Mouse (Mus musculus) lung, embryonic 16.5 days (tissue): ENCODE results near the gene Rbm34. TPM values are rescaled to one million over a fixed set of nuclear protein-coding genes. Genes with fewer than 3 reads are reported as not detected.
A peak's percentile ranks its signal among the peaks of the same experiment; 100 is the strongest.
"Not testable (repeated sequence)": the region's sequence is repeated elsewhere in the genome, so short reads cannot be mapped to it uniquely, and the experiment has no call there.

Experiments used
- ATAC-seq: fragments of 200-750 bp; cut with Nextera tagmentation; 2 replicates; pipeline ENCODE4 v1.8.0; 2017; ENCODE audit warnings: low read depth, mild to moderate bottlenecking, moderate library complexity
- H3K27ac ChIP-seq: fragments of 300-500 bp; sonication (generic); 2 replicates; pipeline ENCODE4 v1.5.1; 2014; ENCODE audit warnings: mild to moderate bottlenecking, control low read depth, low read length
- H3K27me3 ChIP-seq: fragments of 300-500 bp; sonication (generic); 2 replicates; pipeline ENCODE4 v1.6.1; 2014; ENCODE audit warnings: low read depth, low read length, mixed read lengths; ENCODE audit not compliant: control insufficient read depth, insufficient read depth
- H3K36me3 ChIP-seq: fragments of 300-500 bp; sonication (generic); 2 replicates; pipeline ENCODE4 v1.6.1; 2014; ENCODE audit warnings: low read length; ENCODE audit not compliant: control insufficient read depth, insufficient read depth
- H3K4me1 ChIP-seq: fragments of 300-500 bp; sonication (generic); replicated peaks from 2 replicates; pipeline ENCODE4 v1.6.1; 2014; ENCODE audit warnings: low read length, mixed read lengths; ENCODE audit not compliant: control insufficient read depth, insufficient read depth
- H3K4me2 ChIP-seq: fragments of 300-500 bp; sonication (generic); 2 replicates; pipeline ENCODE4 v1.6.1; 2014; ENCODE audit warnings: low read depth, low read length, control low read depth
- H3K4me3 ChIP-seq: fragments of 300-500 bp; sonication (generic); 2 replicates; pipeline ENCODE4 v1.5.1; 2014; ENCODE audit warnings: mild to moderate bottlenecking, low read length, control low read depth
- H3K9ac ChIP-seq: fragments of 300-500 bp; sonication (generic); 2 replicates; pipeline ENCODE4 v1.6.1; 2014; ENCODE audit warnings: low read length, control low read depth
- H3K9me3 ChIP-seq: fragments of 300-500 bp; sonication (generic); 2 replicates; pipeline ENCODE4 v1.6.1; 2016; ENCODE audit warnings: low read length; ENCODE audit not compliant: control insufficient read depth
- WGBS: fragments of 180-500 bp; shearing (Covaris S2); extraction: QIAGEN DNeasy Blood & Tissue Kit; methylation state at CpG from one replicate; pipeline ENCODE4 v1.1.7; 2014; 5-methylcytosine and 5-hydroxymethylcytosine counted together
- polyA plus RNA-seq: library from polyadenylated mRNA; unstranded; fragments of >200 nt; fragmentation: Nextera tagmentation; extraction: Ambion mirVana; gene quantifications from 2 replicates; pipeline ENCODE4 v1.2.1, GENCODE M21; 2015

Gene Rbm34
- polyA plus RNA-seq, 1 experiment from 2014 or later = 17.1 TPM

DNA sequence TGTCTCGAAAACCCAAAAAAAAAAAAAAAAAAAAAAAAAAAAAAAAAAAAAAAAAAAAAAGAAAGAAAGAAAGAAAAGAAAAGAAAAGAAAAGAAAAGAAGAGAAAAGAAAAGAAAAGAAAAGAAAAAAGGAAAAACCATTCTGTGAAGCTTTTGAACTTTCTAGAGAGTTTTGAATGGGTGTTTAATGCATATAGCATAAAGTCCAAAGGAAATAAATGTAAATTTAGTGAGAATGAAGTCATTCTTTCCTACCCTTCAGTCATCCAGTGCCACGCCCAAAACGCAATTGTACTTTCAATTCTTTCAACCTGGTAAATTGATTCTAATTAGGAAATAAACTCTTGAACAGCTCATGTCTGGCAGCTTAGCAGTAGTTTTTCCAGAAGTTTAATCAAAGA, 7.7 kb upstream of the Rbm34 start:
- not testable (repeated sequence) for H3K36me3 ChIP-seq, H3K4me1 ChIP-seq, H3K9ac ChIP-seq, H3K9me3 ChIP-seq, H3K27ac ChIP-seq, H3K27me3 ChIP-seq, ATAC-seq
- H3K4me2 ChIP-seq = peak overlapping the region; percentile 58
- WGBS = 24% methylated on average over 2 of the region's 3 CpGs
- peak overlapping the region; percentile 43 for H3K4me3 ChIP-seq

DNA sequence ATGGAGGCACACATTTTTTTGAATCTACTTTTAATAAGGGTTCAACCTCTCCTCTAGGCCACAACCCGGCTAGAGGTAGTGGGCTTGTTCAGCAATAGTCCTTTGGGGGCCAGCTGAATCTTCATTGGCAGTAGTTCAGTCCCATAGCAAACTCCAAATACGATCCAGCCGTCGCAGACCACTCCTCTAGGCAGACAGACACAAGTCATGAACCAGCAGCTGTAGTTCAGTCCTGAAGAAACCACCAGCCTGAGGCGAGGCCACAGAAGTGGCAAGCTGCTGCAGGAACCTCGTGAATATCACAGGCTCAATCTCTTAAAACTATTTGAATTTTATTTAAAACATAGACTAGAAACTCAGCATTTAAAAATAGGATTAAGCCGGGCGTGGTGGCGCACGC, 7.2 kb upstream of the Rbm34 start:
- H3K9me3 ChIP-seq = no peaks in the 10 kb centered on the region
- 77% methylated on average over 10 of the region's 10 CpGs for WGBS
- peaks cover 2% of the 10 kb centered on the region; the same call in 1 of the 2 replicates for H3K27me3 ChIP-seq
- no peak overlapping the region for H3K4me3 ChIP-seq
- no peak overlapping the region for H3K9ac ChIP-seq
- H3K27ac ChIP-seq = no peak overlapping the region
- H3K4me2 ChIP-seq = no peak overlapping the region
- no peak for ATAC-seq
- H3K36me3 ChIP-seq = no peaks in the 10 kb centered on the region
- H3K4me1 ChIP-seq = 0 out of 2 replicates have a peak, but pooled peaks cover 4% of the 10 kb centered on the region

DNA sequence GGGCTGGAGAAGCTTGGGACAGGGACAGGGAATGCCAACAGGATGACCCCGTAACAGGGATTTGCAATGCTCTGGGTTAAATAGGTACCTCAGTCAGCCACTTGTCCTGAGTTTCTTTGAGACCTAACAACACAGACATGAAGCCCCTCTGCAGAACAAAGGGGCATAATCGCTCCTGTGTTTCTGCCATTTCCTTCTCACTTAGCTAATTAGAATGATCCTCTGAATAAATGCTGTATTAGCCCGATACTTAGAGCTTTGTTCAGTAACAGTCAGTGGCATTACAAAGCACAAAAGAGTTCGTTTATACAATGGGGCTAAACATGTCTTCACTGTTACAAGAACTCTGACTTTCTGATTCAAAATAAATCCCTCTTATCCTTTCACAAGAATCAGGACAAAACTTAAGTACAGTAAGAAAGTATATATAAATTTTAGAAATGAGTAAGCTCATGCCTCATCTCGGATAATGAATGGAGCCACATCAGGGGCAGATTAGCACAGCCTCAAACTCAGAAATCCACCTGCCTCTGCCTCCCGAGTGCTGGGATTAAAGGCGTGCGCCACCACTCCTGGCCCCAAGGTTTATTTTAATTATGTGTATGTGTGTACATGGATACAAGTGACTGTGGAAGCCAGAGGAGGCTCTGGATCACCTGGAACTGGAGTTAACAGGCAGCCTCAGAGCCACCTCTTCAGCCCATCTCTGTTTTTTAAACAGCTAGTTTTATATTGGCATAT, 5.9 kb upstream of the Rbm34 start:
- WGBS = 65% methylated on average over 8 of the region's 8 CpGs
- Histone ChIP-seq H3K4me2 (no peak overlapping the region), H3K27me3 (peaks cover 2% of the 10 kb centered on the region; the same call in 1 of the 2 replicates), H3K27ac (no peak overlapping the region), H3K4me3 (no peak overlapping the region), H3K9ac (no peak overlapping the region), H3K4me1 (0 out of 2 replicates have a peak, but pooled peaks cover 4% of the 10 kb centered on the region), H3K9me3 (no peaks in the 10 kb centered on the region), H3K36me3 (no peaks in the 10 kb centered on the region)
- ATAC-seq = no peak

DNA sequence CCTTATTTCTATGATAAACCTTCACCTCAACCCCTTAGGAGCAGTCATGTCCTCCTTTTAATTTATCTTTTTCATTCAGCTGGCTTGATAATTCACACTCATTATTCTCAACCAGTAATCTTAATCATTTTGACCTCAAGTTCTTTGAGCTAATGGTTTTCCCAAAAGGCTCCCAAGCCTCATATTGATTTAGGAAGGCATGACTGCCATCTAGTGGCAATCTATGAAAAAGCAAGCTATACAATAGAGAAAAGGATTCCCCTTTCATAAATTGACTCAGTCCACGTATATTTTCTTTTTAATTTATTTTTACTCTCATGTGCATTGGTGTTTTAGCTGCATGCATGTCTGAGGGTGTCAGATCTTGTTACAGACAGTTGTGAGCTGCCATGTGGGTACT, 4.8 kb upstream of the Rbm34 start:
- WGBS = 13% methylated on average over 1 of the region's 1 CpGs
- Histone ChIP-seq H3K4me1 (0 out of 2 replicates have a peak, but pooled peaks cover 4% of the 10 kb centered on the region), H3K27ac (no peak overlapping the region), H3K36me3 (no peaks in the 10 kb centered on the region), H3K27me3 (peaks cover 2% of the 10 kb centered on the region; the same call in 1 of the 2 replicates), H3K4me2 (no peak overlapping the region), H3K4me3 (no peak overlapping the region), H3K9ac (no peak overlapping the region), H3K9me3 (no peaks in the 10 kb centered on the region)
- no peak for ATAC-seq

DNA sequence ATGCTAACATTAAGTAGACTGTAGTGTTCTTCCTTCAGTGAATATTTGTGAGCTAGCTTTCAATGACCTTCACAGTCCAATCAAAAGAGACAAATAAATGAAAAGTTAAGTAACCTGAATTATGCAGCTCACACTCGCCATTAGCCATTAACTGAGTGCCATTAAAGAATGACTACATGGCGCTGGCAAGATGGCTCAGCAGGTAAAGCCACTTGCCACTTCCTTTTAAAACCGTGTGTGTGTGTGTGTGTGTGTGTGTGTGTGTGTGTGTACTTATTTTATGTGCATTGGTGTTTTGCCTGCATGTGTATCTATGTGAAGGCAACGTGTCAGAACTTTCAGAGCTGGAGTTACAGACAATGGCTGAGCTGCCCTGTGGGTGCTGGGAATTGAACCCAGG, 3.6 kb upstream of the Rbm34 start:
- no peak overlapping the region for H3K27ac ChIP-seq
- peaks cover 8% of the 10 kb centered on the region; the same call in 1 of the 2 replicates for H3K4me1 ChIP-seq
- H3K36me3 ChIP-seq = no peaks in the 10 kb centered on the region
- H3K27me3 ChIP-seq = peaks cover 2% of the 10 kb centered on the region; the same call in 1 of the 2 replicates
- ATAC-seq = no peak
- no peak overlapping the region for H3K4me3 ChIP-seq
- H3K4me2 ChIP-seq = no peak overlapping the region
- no peak overlapping the region for H3K9ac ChIP-seq
- WGBS = 58% methylated on average over 4 of the region's 4 CpGs
- no peaks in the 10 kb centered on the region for H3K9me3 ChIP-seq

DNA sequence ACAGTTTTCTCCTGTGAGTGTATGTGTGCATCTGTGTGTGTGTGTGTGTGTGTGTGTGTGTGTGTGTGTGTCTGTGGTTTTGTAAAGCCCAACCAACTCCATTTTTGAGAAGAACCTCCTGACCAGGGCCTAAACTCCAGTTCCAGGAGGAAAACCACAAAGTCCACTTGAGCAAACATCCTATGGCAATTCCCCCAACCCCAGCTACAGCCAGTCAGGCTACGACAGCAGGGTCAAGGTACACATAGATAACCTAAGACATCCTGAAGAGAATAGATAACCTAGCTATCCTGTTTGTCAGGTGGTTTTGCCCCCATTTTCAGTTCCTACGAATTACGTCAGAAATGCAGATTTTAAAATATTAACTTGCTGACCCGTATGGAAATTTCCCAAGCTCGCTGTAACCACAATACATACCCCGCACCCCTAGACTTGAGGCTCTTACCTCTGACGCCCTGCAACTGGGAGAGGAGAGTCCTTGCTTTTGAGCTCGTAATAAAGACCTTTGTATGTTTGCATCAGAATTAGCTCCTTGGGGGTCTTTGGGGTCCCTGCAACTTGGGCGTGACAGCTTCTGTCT, 2.9 kb upstream of the Rbm34 start:
- Histone ChIP-seq H3K27ac (no peak overlapping the region), H3K4me3 (no peak overlapping the region), H3K9me3 (no peaks in the 10 kb centered on the region), H3K4me2 (no peak overlapping the region), H3K4me1 (peaks cover 6% of the 10 kb centered on the region; the same call in 1 of the 2 replicates), H3K36me3 (no peaks in the 10 kb centered on the region), H3K9ac (no peak overlapping the region), H3K27me3 (peaks cover 2% of the 10 kb centered on the region; the same call in 1 of the 2 replicates)
- 59% methylated on average over 9 of the region's 9 CpGs for WGBS
- ATAC-seq = no peak

DNA sequence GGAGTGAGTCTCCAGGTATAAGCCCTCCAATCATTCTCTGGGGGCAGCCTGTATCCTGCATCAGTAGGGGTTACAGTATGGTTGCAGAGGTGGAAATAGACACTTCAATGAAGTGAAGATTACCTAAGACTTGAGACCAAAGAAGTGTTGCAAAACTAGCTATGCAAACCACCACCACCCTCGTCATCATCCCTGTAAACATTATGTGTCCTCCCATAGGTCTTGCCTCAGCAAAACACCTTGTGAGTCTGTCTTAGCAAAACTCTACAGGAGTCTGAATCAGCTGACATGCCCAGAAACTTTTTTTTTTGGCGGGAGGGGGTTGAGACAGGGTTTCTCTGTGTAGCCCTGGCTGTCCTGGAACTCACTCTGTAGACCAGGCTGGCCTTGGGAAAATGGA, 1.8 kb upstream of the Rbm34 start:
- no peak for ATAC-seq
- WGBS = 70% methylated on average over 2 of the region's 2 CpGs
- peaks cover 4% of the 10 kb centered on the region; the same call in 1 of the 2 replicates for H3K4me1 ChIP-seq
- no peak overlapping the region for H3K4me2 ChIP-seq
- H3K9ac ChIP-seq = no peak overlapping the region
- no peak overlapping the region for H3K4me3 ChIP-seq
- H3K9me3 ChIP-seq = no peaks in the 10 kb centered on the region
- peaks cover 2% of the 10 kb centered on the region; the same call in 1 of the 2 replicates for H3K27me3 ChIP-seq
- no peaks in the 10 kb centered on the region for H3K36me3 ChIP-seq
- H3K27ac ChIP-seq = no peak overlapping the region

DNA sequence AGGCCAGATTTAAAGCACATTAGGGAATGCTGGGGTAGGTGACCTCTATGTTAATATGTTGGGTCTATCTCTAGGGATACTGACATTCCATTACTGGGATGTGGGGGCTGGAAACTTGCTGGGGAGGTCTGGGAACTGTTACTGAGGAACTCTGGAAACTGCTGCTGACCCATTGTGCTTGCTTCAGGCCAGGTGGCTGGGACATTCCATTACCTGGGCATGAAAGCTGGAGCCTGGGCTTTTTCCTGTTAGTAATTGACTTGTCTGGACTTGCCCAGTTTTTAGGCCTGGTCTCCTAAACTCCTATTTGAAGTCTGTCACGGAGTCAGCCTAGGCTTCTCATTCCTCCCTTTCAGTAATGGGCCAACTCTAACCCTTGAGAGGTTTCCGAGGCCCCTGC, 1.2 kb upstream of the Rbm34 start:
- Histone ChIP-seq H3K9ac (no peak overlapping the region), H3K4me3 (no peak overlapping the region), H3K27ac (no peak overlapping the region), H3K4me1 (peaks cover 4% of the 10 kb centered on the region; the same call in 1 of the 2 replicates), H3K4me2 (no peak overlapping the region), H3K27me3 (peaks cover 2% of the 10 kb centered on the region; the same call in 1 of the 2 replicates), H3K36me3 (no peaks in the 10 kb centered on the region; the same call in 1 of the 2 replicates), H3K9me3 (no peaks in the 10 kb centered on the region)
- 85% methylated on average over 2 of the region's 2 CpGs for WGBS
- ATAC-seq = no peak

DNA sequence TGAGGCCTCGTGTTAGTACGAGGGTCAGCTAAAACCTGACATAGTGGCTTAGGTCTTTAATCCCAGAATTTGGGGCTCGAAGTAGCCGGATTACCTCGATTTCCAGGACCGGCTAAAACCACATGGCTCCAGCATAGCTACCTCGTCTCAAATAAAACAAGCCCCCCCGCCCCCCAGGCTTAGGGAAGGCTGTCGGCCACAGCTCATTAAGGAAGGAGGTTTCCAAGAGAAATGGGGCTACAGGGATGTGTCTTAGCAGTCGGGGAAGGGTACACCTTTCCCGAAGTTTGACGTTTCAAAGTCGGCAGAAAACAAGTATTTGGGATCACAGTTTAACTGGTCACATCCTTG, 418 bp upstream of the Rbm34 start:
- ATAC-seq = peak; percentile 32
- no peaks in the 10 kb centered on the region; the same call in 1 of the 2 replicates for H3K36me3 ChIP-seq

More for the DNA sequence above, 418 bp upstream of the Rbm34 start:
- Histone ChIP-seq H3K4me3 (peak overlapping the region; percentile 92), H3K27me3 (peaks cover under 1% of the 10 kb centered on the region; the same call in 1 of the 2 replicates), H3K4me2 (peak overlapping the region; percentile 87), H3K4me1 (peaks cover 4% of the 10 kb centered on the region; the same call in 1 of the 2 replicates), H3K27ac (peak overlapping the region; percentile 76), H3K9ac (peak overlapping the region; percentile 74), H3K9me3 (no peaks in the 10 kb centered on the region)
- 5% methylated on average over 13 of the region's 13 CpGs for WGBS
